Mouse (Mus musculus) macrophage (primary cell): Measurements from ENCODE around the gene BC030500. TPM values are rescaled to one million over a fixed set of nuclear protein-coding genes. Genes with fewer than 3 reads are reported as not detected.

Source experiments
- H3K27ac ChIP-seq: fragments of 350-480 bp; formaldehyde crosslinking; 2 replicates; pipeline ENCODE4 v1.9.0; 2021
- H3K36me3 ChIP-seq: fragments of 350-480 bp; formaldehyde crosslinking; 2 replicates; pipeline ENCODE4 v1.9.0; 2021; ENCODE audit errors: inconsistent target
- H3K4me3 ChIP-seq: fragments of 350-480 bp; formaldehyde crosslinking; 2 replicates; pipeline ENCODE4 v1.9.0; 2021; ENCODE audit errors: inconsistent target
- H3K79me2 ChIP-seq: fragments of 350-480 bp; formaldehyde crosslinking; 2 replicates; pipeline ENCODE4 v1.9.0; 2021; ENCODE audit errors: inconsistent target
- WGBS: methylation state at CpG from one replicate; pipeline ENCODE4 v1.1.7; 2026; ENCODE audit warnings: inconsistent platforms; ENCODE audit not compliant: missing documents; 5-methylcytosine and 5-hydroxymethylcytosine counted together
- polyA plus RNA-seq: library from polyadenylated mRNA; stranded (reverse); fragments of 250-400 nt; gene quantifications from 3 replicates; pipeline ENCODE4 v1.2.4, GENCODE M21; 2018; ENCODE audit warnings: inconsistent platforms
- total RNA-seq, 78 experiments: library from RNA; depleted of rRNA; stranded (reverse); fragments of 250-400 nt; gene quantifications; 1 replicate in 9 of 78; 2 replicates in 24 of 78; 3 replicates in 43 of 78; 4 replicates in 2 of 78; pipeline ENCODE4 v1.2.4; 2018; ENCODE audit warnings: inconsistent platforms in 56 of 78

Gene BC030500
- not detected for total RNA-seq (2018; cell fraction: chromatin; rRNA removed)
- total RNA-seq (2018; cell fraction: cytosol; rRNA removed): not detected
- not detected for total RNA-seq (2018; cell fraction: nucleus; rRNA removed)
- polyA plus RNA-seq: not detected in 3 replicates

DNA sequence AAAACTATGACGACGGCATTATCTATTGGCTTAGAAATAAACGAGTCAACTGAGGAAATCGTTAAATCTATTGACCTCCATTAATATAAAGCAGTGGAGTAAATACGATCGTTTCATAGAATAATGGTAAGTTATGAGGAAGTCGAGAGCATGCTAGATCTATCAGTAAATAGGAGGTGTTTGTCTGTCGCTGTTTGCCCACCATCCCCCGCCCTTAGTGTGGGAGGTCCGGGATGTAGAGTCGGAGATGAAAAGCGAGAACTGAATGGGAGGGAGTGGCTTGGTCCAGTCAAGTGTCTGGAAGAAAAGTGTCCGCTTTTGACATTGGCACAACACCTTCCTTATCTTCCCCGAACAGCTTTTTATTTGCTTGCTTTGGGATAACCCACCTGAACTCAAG lies at the start of gene BC030500:
Gene BC030500, plus strand, starts transcription at position 79 of the 400 bp plus-strand sequence.
- no peak within 1 kb of the TSS for H3K4me3 ChIP-seq
- 13% methylated on average over 14 of the region's 14 CpGs for WGBS

DNA sequence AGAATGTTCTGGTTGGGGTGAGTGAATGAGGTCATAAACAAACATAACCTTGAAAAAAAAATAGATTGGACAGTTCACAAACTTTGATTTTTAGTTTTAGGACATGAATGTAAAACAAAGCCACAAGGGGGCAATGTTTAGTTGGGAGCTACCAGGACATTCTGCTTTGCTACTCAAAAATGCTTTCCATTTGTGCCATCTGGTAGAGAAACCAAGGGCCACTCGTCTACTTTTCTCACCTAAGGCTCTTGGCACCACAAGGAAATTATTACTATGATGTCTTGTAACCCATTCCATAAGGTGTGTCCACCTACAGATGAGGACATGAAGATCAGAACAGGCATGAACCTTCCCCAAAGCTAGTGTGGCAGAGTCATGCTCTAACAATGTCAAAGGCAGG lies 25.1 kb upstream of the BC030500 start:
- Histone ChIP-seq H3K27ac (no peak overlapping the region), H3K79me2 (no peaks in the 10 kb centered on the region), H3K36me3 (no peaks in the 10 kb centered on the region), H3K4me3 (no peak overlapping the region)
- WGBS: 22% methylated on average over 1 of the region's 1 CpGs

More for the DNA sequence above, at the start of gene BC030500:
- Histone ChIP-seq H3K79me2 (no peaks in the 10 kb centered on the region), H3K27ac (no peak within 1 kb of the TSS), H3K36me3 (no peaks in the 10 kb centered on the region)

DNA sequence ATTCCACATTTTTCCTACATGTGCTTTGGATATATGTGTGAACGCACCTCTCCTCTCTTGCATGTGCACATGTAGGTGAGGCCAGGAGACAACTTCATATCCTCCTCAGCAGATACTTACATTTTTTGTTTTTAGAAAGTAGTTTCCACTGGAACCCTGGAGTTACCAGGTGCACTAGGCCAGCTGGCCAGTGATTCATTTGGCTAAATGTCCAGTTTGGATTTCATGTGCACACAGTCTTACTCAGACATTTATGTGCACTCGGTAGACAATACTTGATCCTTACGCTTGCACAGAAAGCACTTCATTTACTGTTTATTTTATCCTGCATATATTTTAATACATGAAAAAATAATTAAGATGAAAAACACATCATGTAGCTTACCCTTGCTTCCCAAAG lies 21.0 kb upstream of the BC030500 start:
- Histone ChIP-seq H3K4me3 (no peak overlapping the region), H3K36me3 (no peaks in the 10 kb centered on the region), H3K79me2 (no peaks in the 10 kb centered on the region), H3K27ac (no peak overlapping the region)
- 91% methylated on average over 3 of the region's 3 CpGs for whole genome bisulfite sequencing

DNA sequence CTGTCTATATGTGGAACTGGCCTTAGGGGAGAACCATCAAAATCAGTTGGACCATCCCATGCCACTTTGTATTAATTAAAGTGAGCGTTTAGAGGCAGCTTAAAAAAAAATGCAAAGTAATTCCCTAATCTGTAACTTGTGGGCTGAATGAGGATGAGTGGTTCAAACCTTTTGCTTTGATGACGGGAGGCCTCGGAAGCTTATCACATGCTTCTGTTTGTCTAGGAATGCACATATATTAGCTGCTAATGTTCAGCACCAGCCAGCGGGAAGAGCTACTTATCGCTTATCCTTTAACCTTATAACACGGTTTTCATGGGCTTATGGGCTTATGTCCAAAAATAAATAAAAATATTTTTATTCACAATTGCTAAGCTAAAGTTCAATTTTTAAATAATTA lies 15.6 kb upstream of the BC030500 start:
- Histone ChIP-seq H3K27ac (no peak overlapping the region), H3K36me3 (no peaks in the 10 kb centered on the region), H3K79me2 (no peaks in the 10 kb centered on the region), H3K4me3 (no peak overlapping the region)
- 87% methylated on average over 6 of the region's 6 CpGs for WGBS

DNA sequence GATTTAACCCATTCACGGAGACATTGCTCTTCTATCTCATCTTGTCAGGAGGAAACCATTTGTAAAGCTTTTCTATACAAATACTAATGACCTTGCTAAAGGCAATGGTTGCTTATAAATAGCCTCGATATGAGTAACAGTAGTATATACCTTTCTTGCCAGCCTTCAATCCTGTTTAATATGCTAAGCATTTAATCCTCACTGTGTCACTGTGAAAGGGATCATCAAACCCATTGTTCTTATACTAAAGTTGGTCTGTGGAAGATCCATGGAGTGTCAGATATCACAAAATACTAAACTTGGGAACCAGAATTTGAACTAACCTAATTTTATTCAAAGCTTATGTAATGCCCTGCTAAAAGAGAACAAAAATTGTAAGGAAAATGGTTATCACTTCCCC lies 7.1 kb upstream of the BC030500 start:
- Histone ChIP-seq H3K36me3 (no peaks in the 10 kb centered on the region), H3K27ac (no peak overlapping the region), H3K4me3 (no peak overlapping the region), H3K79me2 (no peaks in the 10 kb centered on the region)
- WGBS: 65% methylated on average over 2 of the region's 2 CpGs

- Histone ChIP-seq H3K27ac (no peak within 1 kb of the TSS), H3K36me3 (no peaks in the 10 kb centered on the region), H3K79me2 (no peaks in the 10 kb centered on the region), H3K4me3 (no peak within 1 kb of the TSS)
- 4% methylated on average over 35 of the region's 37 CpGs for WGBS
Observed at GRCm38 (mm10) chr8:58912196-58912839, 763 bp downstream of the BC030500 start, which contains the start of gene Galntl6. Gene Galntl6, minus strand, starts transcription at chr8:58912640.

DNA sequence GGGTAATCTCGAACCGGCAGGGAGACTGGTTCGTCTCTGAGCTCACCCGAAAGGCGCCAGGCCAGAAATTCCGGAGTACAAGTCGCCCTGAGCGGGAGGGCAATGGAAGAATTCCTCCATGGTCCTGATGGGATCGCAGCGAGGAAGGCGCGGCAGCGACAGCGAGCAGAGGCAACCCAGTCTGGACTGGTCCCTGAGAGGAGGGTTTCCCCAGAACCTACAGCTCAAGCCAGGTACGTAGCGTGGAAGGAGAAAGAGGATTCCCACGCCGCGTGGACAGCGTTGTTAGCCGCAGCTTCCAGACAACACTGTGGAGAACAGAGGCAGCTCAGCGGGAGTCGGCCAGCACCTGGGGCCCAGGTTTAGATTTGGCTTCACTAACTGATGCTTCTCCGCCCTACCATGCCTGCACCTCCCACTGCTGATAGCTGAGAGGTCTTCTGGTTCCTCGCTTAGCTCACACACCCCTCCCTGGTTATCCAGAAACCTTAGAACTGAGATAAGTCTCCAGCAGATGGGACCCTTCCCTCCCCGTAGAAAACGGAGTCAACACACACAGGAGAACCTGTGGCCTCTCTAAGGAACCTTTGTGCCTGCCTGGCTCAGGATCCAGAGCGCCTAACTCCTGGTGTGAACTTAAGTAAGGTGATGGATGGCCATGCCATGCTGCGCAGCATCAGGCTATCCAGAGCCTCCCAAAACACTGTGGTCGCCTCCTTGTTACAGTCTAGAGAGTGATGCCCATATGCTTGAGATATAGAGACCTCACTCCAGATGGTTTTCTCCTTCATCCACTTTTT lies 1.5 kb downstream of the BC030500 start:
- WGBS: 5% methylated on average over 29 of the region's 30 CpGs
- Histone ChIP-seq H3K27ac (no peak overlapping the region), H3K4me3 (no peak overlapping the region)

DNA sequence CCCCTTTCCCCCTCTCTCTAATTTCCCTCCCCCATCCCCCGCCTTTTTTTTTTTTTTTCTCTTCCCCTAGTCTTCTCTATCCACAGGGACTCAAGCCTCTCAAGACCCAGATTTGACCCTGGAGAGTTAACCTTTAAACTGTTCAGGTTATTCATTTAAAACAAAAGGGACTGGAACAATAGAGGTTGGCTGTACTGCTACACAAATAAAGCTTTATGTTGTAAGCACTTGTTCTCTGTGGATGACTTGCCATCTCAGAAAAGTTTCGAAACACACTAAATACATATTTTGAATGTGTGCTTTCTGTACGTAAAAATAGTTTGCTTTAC lies 2.0 kb downstream of the BC030500 start:
- H3K4me3 ChIP-seq: no peak overlapping the region
- no peak overlapping the region for H3K27ac ChIP-seq
- H3K36me3 ChIP-seq: no peaks in the 10 kb centered on the region
- WGBS: 86% methylated on average over 2 of the region's 3 CpGs
- no peaks in the 10 kb centered on the region for H3K79me2 ChIP-seq

More for the DNA sequence above, 1.5 kb downstream of the BC030500 start:
- no peaks in the 10 kb centered on the region for H3K36me3 ChIP-seq
- H3K79me2 ChIP-seq: no peaks in the 10 kb centered on the region

GRCm38 (mm10) chr8:58915142-58915541 lies 3.6 kb downstream of the BC030500 start:
- Histone ChIP-seq H3K27ac (no peak overlapping the region), H3K4me3 (no peak overlapping the region), H3K79me2 (no peaks in the 10 kb centered on the region), H3K36me3 (no peaks in the 10 kb centered on the region)
- 43% methylated on average over 2 of the region's 2 CpGs for WGBS

GRCm38 (mm10) chr8:58931066-58931465 lies 19.5 kb downstream of the BC030500 start:
- Histone ChIP-seq H3K27ac (no peak overlapping the region), H3K79me2 (no peaks in the 10 kb centered on the region), H3K36me3 (no peaks in the 10 kb centered on the region), H3K4me3 (no peak overlapping the region)
- WGBS: 90% methylated on average over 1 of the region's 1 CpGs

GRCm38 (mm10) chr8:58943773-58944172 lies 32.2 kb downstream of the BC030500 start:
- H3K4me3 ChIP-seq: no peak overlapping the region
- H3K79me2 ChIP-seq: no peaks in the 10 kb centered on the region
- no peak overlapping the region for H3K27ac ChIP-seq
- WGBS: 87% methylated on average over 4 of the region's 4 CpGs
- no peaks in the 10 kb centered on the region for H3K36me3 ChIP-seq

DNA sequence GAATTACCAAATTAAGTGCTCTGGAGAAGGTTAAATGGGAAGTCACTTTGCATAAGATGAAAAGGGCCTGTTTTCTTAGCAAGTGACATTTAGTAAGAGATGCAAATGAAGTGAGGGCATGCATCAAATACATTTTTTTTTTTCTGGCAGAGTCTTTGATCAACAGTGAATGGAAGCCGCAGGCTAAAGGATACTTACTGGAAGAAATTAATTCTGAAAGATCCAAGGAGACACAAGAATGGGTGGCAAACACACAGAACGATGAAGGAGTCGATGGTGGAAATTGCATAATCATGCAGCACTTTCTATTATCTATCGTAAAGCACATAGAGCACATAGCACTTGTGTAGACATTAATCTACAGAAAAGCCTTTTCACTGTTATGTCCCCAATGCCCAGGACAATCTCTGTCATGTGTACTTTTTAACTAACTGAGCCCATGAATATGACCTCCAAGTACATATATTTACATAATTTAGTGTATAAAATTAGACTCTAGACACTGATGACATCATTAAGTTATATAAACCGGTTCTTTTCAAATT lies 45.7 kb downstream of the BC030500 start:
- Histone ChIP-seq H3K4me3 (no peak overlapping the region), H3K79me2 (no peaks in the 10 kb centered on the region), H3K36me3 (no peaks in the 10 kb centered on the region), H3K27ac (no peak overlapping the region)
- 90% methylated on average over 5 of the region's 5 CpGs for WGBS
